Mouse (Mus musculus) gastrocnemius, postnatal 4 days (tissue): Measurements from ENCODE around the gene Rnf114. TPM values are rescaled to one million over a fixed set of nuclear protein-coding genes. Genes with fewer than 3 reads are reported as not detected.
A peak's percentile ranks its signal among the peaks of the same experiment; 100 is the strongest.

Experiments used
- DNase-seq, 2 experiments: peaks; one replicate each; pipeline ENCODE4 v3.0.0; 2021 to 2022; ENCODE audit warnings: low spot score in 2 of 2, mixed read lengths in 2 of 2
- long read RNA-seq, 2 experiments: library from polyadenylated mRNA; stranded (forward); transcript quantifications; one replicate each; pipeline ENCODE4 v2.0.0; 2021
- total RNA-seq, 2 experiments: library from RNA; stranded (reverse); gene quantifications; 2 replicates each; pipeline ENCODE4 v1.2.3; 2021

Gene Rnf114
- 10 to 100 TPM; 22.6 to 23.3 TPM for total RNA-seq
- long read RNA-seq, experiment 1, transcript Rnf114-201 (6 exons, 2,502 nt): major isoform, 37 of 61 reads
- long read RNA-seq, experiment 1, transcript Rnf114-203 (5 exons, 1,985 nt): minor isoform, 18 of 61 reads
- long read RNA-seq, experiment 1, partial matches to known transcripts: 1 of 61 reads
- long read RNA-seq, experiment 1, other reads (novel, unspliced or antisense): 5 of 61 reads
- long read RNA-seq, experiment 2, transcript Rnf114-201 (6 exons, 2,502 nt): major isoform, 31 of 55 reads
- long read RNA-seq, experiment 2, transcript Rnf114-203 (5 exons, 1,985 nt): minor isoform, 19 of 55 reads
- long read RNA-seq, experiment 2, partial matches to known transcripts: 1 of 55 reads
- long read RNA-seq, experiment 2, other reads (novel, unspliced or antisense): 4 of 55 reads

GRCm38 (mm10) chr2:167491757-167492708 is at the start of gene Rnf114:
Gene Rnf114, plus strand, starts transcription at chr2:167492645.
- DNase-seq: peak in 1 of 2 experiments; percentile 48

GRCm38 (mm10) chr2:167443411-167444193 is 48.8 kb upstream of the Rnf114 start:
- no peak for DNase-seq

GRCm38 (mm10) chr2:167445911-167446780 is 46.3 kb upstream of the Rnf114 start:
- DNase-seq: no peak

GRCm38 (mm10) chr2:167447207-167447606 is 45.2 kb upstream of the Rnf114 start:
- no peak for DNase-seq

- no peak for DNase-seq
These were observed 44.8 kb upstream of the Rnf114 start for GRCm38 (mm10) chr2:167447629-167448028.

GRCm38 (mm10) chr2:167449331-167450275 is 42.8 kb upstream of the Rnf114 start:
- no peak for DNase-seq

- DNase-seq: no peak
These were observed 41.8 kb upstream of the Rnf114 start for GRCm38 (mm10) chr2:167450647-167451046.

- DNase-seq: no peak
These were observed 38.6 kb upstream of the Rnf114 start for GRCm38 (mm10) chr2:167453814-167454213.

- DNase-seq: no peak
These were observed 36.0 kb upstream of the Rnf114 start for GRCm38 (mm10) chr2:167456361-167457020.

- DNase-seq: no peak
These were observed 35.2 kb upstream of the Rnf114 start for GRCm38 (mm10) chr2:167457213-167457612.

- DNase-seq: no peak
These were observed 33.9 kb upstream of the Rnf114 start for GRCm38 (mm10) chr2:167458548-167458947.

GRCm38 (mm10) chr2:167459071-167459865 is 33.2 kb upstream of the Rnf114 start:
- DNase-seq: no peak

GRCm38 (mm10) chr2:167462954-167463353 is 29.5 kb upstream of the Rnf114 start:
- peak in 1 of 2 experiments; percentile 68 for DNase-seq

- DNase-seq: no peak
These were observed 28.6 kb upstream of the Rnf114 start for GRCm38 (mm10) chr2:167463802-167464201.

GRCm38 (mm10) chr2:167465951-167466350 is 26.5 kb upstream of the Rnf114 start:
- DNase-seq: no peak

- DNase-seq: no peak
These were observed 25.2 kb upstream of the Rnf114 start for GRCm38 (mm10) chr2:167467214-167467613.

GRCm38 (mm10) chr2:167468444-167468843 is 24.0 kb upstream of the Rnf114 start:
- DNase-seq: no peak

GRCm38 (mm10) chr2:167470611-167471010 is 21.8 kb upstream of the Rnf114 start:
- DNase-seq: no peak
